Mouse (Mus musculus): ENCODE results near the gene Ppcdc. TPM values are rescaled to one million over a fixed set of nuclear protein-coding genes. Genes with fewer than 3 reads are reported as not detected.

Ppcdc gene
- 20.2 and 21.2 TPM in 2 replicates for polyA plus RNA-seq (2012; rRNA removed)

GRCm38 (mm10) chr9:57439522-57440295 is at the start of gene Ppcdc:
Gene Ppcdc, minus strand, starts transcription at chr9:57440124.
- peak within 1 kb of the TSS; percentile 47; the same call in 1 of the 2 replicates for H3K27ac ChIP-seq (ENCODE audit: insufficient read depth, low read length)
- DNase-seq, result peak; percentile 90 to 94
- no peaks in the 10 kb centered on the region for H3K27me3 ChIP-seq (ENCODE audit: control insufficient read depth, insufficient read depth, low read length)
- peak within 1 kb of the TSS; percentile 82 for H3K4me3 ChIP-seq (replicated peaks; ENCODE audit: insufficient read depth, low read depth, low read length)
- 2% methylated on average over 32 of the region's 32 CpGs for WGBS
- no peaks in the 10 kb centered on the region for H3K4me1 ChIP-seq (ENCODE audit: control insufficient read depth, insufficient read depth, low read length)
- peak; percentile 92 for TF ChIP-seq POLR2A (IDR thresholded peaks at IDR 0.05; ENCODE audit: borderline replicate concordance, insufficient read depth, low read length)
- TF ChIP-seq CTCF (IDR thresholded peaks at IDR 0.05; ENCODE audit: borderline replicate concordance, insufficient read depth, low read depth, low read length), result no peak

GRCm38 (mm10) chr9:57487807-57488206 is 47.9 kb upstream of the Ppcdc start:
- Histone ChIP-seq H3K4me1 (ENCODE audit: control insufficient read depth, insufficient read depth, low read length) (no peaks in the 10 kb centered on the region), H3K4me3 (replicated peaks; ENCODE audit: insufficient read depth, low read depth, low read length) (no peak overlapping the region), H3K27ac (ENCODE audit: insufficient read depth, low read length) (no peak overlapping the region), H3K27me3 (ENCODE audit: control insufficient read depth, insufficient read depth, low read length) (no peaks in the 10 kb centered on the region)
- WGBS, result 69% methylated on average over 7 of the region's 7 CpGs
- TF ChIP-seq POLR2A (IDR thresholded peaks at IDR 0.05; ENCODE audit: borderline replicate concordance, insufficient read depth, low read length) (no peak), CTCF (IDR thresholded peaks at IDR 0.05; ENCODE audit: borderline replicate concordance, insufficient read depth, low read depth, low read length) (no peak)
- DNase-seq, result no peak

GRCm38 (mm10) chr9:57485774-57486173 is 45.9 kb upstream of the Ppcdc start:
- peak; percentile 74 to 82 for DNase-seq
- TF ChIP-seq POLR2A (IDR thresholded peaks at IDR 0.05; ENCODE audit: borderline replicate concordance, insufficient read depth, low read length) (no peak), CTCF (IDR thresholded peaks at IDR 0.05; ENCODE audit: borderline replicate concordance, insufficient read depth, low read depth, low read length) (peak; percentile 94)
- no peak overlapping the region for H3K27ac ChIP-seq (ENCODE audit: insufficient read depth, low read length)
- no peaks in the 10 kb centered on the region for H3K4me1 ChIP-seq (ENCODE audit: control insufficient read depth, insufficient read depth, low read length)
- H3K27me3 ChIP-seq (ENCODE audit: control insufficient read depth, insufficient read depth, low read length), result no peaks in the 10 kb centered on the region
- no peak overlapping the region for H3K4me3 ChIP-seq (replicated peaks; ENCODE audit: insufficient read depth, low read depth, low read length)
- 13% methylated on average over 7 of the region's 7 CpGs for WGBS

- WGBS, result 22% methylated on average over 4 of the region's 4 CpGs
- H3K27ac ChIP-seq (ENCODE audit: insufficient read depth, low read length), result no peak overlapping the region
- TF ChIP-seq CTCF (IDR thresholded peaks at IDR 0.05; ENCODE audit: borderline replicate concordance, insufficient read depth, low read depth, low read length) (no peak), POLR2A (IDR thresholded peaks at IDR 0.05; ENCODE audit: borderline replicate concordance, insufficient read depth, low read length) (no peak)
Observed at GRCm38 (mm10) chr9:57468914-57469313, 29.0 kb upstream of the Ppcdc start.

GRCm38 (mm10) chr9:57467896-57468549 is 28.1 kb upstream of the Ppcdc start, which contains the start of gene Scamp5:
Gene Scamp5, minus strand, starts transcription at chr9:57468060.
- peak within 1 kb of the TSS; percentile 86 for H3K27ac ChIP-seq (ENCODE audit: insufficient read depth, low read length)
- peak within 1 kb of the TSS; percentile 95 for H3K4me3 ChIP-seq (replicated peaks; ENCODE audit: insufficient read depth, low read depth, low read length)
- DNase-seq, result peak; percentile 90 to 94
- no peaks in the 10 kb centered on the region for H3K27me3 ChIP-seq (ENCODE audit: control insufficient read depth, insufficient read depth, low read length)
- TF ChIP-seq CTCF (IDR thresholded peaks at IDR 0.05; ENCODE audit: borderline replicate concordance, insufficient read depth, low read depth, low read length) (no peak), POLR2A (IDR thresholded peaks at IDR 0.05; ENCODE audit: borderline replicate concordance, insufficient read depth, low read length) (peak; percentile 99; the same call in 1 of the 2 replicates)
- WGBS, result under 1% methylated on average over 46 of the region's 48 CpGs
- H3K4me1 ChIP-seq (ENCODE audit: control insufficient read depth, insufficient read depth, low read length), result peaks cover 19% of the 10 kb centered on the region

More at GRCm38 (mm10) chr9:57468914-57469313, 29.0 kb upstream of the Ppcdc start:
- H3K27me3 ChIP-seq (ENCODE audit: control insufficient read depth, insufficient read depth, low read length), result no peaks in the 10 kb centered on the region
- H3K4me3 ChIP-seq (replicated peaks; ENCODE audit: insufficient read depth, low read depth, low read length), result no peak overlapping the region
- peaks cover 16% of the 10 kb centered on the region for H3K4me1 ChIP-seq (ENCODE audit: control insufficient read depth, insufficient read depth, low read length)
- peak; percentile 38 to 58 for DNase-seq

- TF ChIP-seq CTCF (IDR thresholded peaks at IDR 0.05; ENCODE audit: borderline replicate concordance, insufficient read depth, low read depth, low read length) (no peak), POLR2A (IDR thresholded peaks at IDR 0.05; ENCODE audit: borderline replicate concordance, insufficient read depth, low read length) (no peak)
- Histone ChIP-seq H3K27ac (ENCODE audit: insufficient read depth, low read length) (peak overlapping the region; percentile 86), H3K27me3 (ENCODE audit: control insufficient read depth, insufficient read depth, low read length) (no peaks in the 10 kb centered on the region), H3K4me3 (replicated peaks; ENCODE audit: insufficient read depth, low read depth, low read length) (peak overlapping the region; percentile 95), H3K4me1 (ENCODE audit: control insufficient read depth, insufficient read depth, low read length) (peaks cover 19% of the 10 kb centered on the region)
- DNase-seq, result peak; percentile 78 to 79
- WGBS, result 1% methylated on average over 18 of the region's 18 CpGs
Observed at GRCm38 (mm10) chr9:57467271-57467771, 27.4 kb upstream of the Ppcdc start.

GRCm38 (mm10) chr9:57466101-57466500 is 26.2 kb upstream of the Ppcdc start:
- Histone ChIP-seq H3K27me3 (ENCODE audit: control insufficient read depth, insufficient read depth, low read length) (no peaks in the 10 kb centered on the region), H3K4me3 (replicated peaks; ENCODE audit: insufficient read depth, low read depth, low read length) (peak overlapping the region; percentile 7), H3K27ac (ENCODE audit: insufficient read depth, low read length) (no peak overlapping the region), H3K4me1 (ENCODE audit: control insufficient read depth, insufficient read depth, low read length) (peaks cover 19% of the 10 kb centered on the region)
- TF ChIP-seq POLR2A (IDR thresholded peaks at IDR 0.05; ENCODE audit: borderline replicate concordance, insufficient read depth, low read length) (no peak), CTCF (IDR thresholded peaks at IDR 0.05; ENCODE audit: borderline replicate concordance, insufficient read depth, low read depth, low read length) (no peak)
- DNase-seq, result no peak
- 52% methylated on average over 3 of the region's 3 CpGs for WGBS
